Mouse (Mus musculus) cerebellum, postnatal 4 days (tissue): ENCODE measurements around the gene Cfap97d1.
A peak's percentile ranks its signal among the peaks of the same experiment; 100 is the strongest.

Experiments used
- DNase-seq, 2 experiments: peaks; one replicate each; pipeline ENCODE4 v3.0.0; 2022; ENCODE audit warnings: low spot score in 2 of 2, mixed read lengths in 1 of 2

Cfap97d1 gene

DNA sequence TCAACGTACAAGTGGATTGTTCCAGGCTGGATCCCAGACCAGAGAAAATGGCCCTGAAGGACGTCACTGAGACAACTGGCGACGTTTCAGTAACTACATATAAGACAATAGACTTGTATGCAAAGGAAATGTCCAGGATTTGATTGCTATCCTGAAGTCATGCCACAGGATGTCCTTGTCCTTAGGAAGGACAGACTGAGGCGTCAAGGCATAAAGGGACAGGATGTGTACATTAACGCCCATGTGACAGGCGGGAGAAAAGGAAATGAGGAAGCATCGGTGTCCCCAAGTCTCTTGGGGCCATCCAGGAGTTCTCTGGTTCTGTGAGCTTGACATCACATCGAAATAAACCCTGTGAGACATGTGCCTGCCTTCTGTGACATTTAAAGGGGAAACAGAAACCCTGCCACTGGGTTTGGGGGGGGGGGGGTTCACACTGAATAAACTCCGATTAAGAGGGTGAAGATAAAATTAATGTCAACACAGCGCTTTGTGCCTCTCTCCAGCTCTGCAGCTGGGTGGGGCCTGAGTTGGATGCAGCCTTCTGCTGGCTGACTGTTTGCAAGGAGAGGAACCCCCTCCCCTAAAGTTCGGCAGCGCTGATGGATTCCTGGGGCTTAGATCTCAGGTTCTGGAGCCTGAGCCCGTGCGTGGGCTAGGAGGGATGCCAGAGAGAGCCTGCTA is 25.0 kb downstream of the Cfap97d1 start:
- no peak for DNase-seq

DNA sequence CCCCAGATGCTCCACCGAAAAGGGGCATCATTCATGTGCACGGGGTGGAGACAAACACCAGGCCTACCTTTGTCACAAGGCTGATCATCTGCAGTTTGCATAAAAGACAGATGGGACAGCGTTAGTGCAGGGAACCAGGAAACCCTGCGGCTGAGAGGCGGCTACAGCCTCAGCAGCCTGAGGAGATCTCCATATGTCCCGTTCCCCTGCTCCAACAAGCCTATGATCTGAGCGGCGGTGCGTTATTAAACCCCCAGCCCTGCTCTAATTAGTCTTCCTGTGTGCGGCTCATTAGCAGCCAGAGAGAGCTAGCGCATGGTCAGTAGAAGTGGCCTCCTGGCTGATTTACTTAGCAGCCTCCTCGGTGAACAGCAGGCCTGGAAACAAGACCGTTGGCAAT is 26.1 kb downstream of the Cfap97d1 start:
- DNase-seq: peak in 1 of 2 experiments; percentile 59

DNA sequence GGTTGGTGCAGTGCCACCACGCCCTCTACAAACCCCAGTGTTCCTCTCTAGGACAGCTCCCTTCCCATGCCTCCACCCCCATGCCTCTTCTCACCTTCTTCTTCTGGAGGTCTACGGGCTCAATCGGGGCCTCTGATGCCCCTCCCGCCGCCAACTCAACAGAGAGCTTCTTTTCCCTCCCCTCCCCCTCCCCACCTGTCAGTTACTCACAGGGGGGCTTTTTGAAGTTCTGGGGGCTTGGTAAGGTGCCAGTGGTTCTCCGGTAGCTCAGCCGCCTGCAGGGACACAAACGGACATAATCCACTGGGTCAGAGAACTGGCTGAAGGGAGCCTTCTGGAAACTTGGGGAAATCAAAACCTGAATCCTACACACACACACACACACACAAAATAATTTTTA is 27.4 kb downstream of the Cfap97d1 start:
- DNase-seq: no peak

DNA sequence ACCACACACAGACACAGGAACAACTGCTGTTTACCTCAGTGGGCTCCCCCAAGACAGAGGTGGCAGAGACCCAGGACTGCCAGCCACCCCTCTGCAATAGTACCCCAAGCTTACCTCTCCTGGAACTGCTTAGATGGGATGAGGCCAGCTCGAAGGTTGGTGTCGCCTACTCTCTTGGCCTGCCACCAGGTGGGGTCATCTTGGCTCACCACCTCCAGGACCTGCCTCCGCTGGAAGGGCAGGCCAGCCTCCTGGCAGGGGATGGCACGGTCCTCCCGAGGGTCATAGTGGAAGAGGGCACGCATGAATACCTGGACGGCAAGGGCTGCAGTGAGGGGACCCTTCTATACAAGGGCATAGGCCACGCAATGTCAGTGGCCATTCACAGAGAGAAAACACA is 29.1 kb downstream of the Cfap97d1 start:
- no peak for DNase-seq

DNA sequence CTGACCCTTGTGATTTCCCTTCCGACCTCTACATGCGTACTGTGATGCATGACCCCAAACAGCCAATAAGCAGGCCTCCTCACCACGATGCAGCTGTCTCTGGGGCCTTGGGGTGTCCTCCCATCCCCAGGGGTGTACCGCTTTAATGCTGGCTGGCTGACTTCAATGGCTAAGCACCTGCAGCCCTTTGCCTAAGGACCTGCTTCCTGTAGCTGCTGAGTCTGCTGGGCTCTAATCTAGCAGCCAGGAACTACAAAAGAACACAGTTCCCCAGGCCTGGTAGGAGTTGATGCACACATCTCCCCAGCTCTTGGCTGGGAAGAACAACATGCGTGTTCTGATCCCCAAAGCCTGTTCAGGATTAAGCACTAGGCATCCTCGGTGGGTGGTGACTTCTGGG is 31.4 kb downstream of the Cfap97d1 start:
- DNase-seq: no peak

DNA sequence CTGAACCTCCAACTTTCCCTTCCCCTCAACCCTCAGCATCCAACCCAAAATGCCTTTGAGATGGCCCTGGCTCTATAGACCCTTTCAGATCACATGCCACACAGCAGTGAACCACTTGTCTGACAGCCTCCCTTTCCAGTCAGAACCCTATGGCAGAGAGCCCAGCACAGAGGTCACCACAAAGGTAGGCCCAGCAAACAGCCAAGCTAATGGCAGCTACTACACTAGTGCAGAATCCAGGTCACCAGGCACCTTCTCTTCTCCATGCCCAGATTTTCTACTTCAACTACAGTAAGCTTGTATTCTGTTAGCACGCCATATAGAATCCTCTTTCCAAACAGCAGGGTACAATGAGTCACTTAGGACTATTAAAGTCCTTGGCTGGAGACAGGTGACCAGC is 32.1 kb downstream of the Cfap97d1 start:
- no peak for DNase-seq

DNA sequence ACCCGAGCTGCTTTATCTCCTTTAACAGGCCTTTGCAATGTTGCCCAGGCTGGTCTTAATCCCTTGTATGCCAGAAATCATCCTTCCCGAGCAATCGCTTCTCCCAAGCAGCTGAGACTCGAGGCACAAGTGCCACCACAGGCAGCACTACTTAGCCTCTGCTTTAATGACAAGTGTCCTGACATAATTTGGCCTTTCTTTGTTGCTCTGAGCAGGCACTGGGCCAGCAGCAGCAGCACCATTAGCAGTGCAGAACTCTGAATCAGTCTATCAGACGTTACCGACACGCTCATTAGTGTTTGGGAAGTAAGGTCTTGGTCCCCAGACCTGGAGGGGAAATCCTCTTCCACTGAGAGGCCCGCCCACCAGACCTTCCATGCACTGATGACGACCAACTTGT is 35.7 kb downstream of the Cfap97d1 start:
- DNase-seq: no peak

DNA sequence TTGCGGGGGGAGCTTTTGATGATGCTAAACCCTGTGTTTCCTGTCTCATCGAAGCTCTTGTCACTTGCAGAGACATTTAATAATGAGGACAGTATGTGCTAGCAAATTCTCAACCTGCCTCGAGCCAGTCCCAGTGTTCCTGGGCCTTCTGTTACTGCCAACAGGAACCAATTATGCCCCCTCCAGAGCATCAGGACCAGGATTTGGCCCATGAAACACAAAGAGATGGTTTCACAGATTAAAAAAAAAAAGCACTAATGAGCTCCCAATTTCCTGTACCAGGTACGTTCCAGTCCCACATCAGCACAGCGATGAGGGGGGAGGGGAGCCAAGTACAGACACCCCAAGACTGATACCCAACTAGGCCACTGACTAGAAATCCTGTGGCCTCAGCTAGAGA is 37.1 kb downstream of the Cfap97d1 start:
- DNase-seq: no peak

DNA sequence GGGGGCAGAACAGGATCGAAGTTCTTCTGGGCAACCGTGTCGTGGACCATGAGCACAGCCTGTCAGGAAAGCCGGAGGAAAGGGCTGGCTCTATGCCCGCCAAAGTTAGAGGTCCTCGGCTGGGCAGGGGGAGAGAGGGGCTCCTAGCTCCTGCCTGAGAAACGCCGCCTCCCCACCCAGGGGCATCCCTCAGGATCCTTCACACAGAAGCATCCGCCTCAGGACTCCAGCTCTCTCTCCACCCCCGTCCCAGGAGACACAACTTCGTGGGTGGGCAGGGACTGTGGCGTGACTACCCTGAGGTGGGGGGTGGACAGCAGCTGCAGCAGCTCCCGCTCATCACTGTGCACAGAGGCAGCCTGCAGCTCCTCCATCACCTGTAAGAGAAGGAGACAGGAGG is 39.3 kb downstream of the Cfap97d1 start:
- no peak for DNase-seq

DNA sequence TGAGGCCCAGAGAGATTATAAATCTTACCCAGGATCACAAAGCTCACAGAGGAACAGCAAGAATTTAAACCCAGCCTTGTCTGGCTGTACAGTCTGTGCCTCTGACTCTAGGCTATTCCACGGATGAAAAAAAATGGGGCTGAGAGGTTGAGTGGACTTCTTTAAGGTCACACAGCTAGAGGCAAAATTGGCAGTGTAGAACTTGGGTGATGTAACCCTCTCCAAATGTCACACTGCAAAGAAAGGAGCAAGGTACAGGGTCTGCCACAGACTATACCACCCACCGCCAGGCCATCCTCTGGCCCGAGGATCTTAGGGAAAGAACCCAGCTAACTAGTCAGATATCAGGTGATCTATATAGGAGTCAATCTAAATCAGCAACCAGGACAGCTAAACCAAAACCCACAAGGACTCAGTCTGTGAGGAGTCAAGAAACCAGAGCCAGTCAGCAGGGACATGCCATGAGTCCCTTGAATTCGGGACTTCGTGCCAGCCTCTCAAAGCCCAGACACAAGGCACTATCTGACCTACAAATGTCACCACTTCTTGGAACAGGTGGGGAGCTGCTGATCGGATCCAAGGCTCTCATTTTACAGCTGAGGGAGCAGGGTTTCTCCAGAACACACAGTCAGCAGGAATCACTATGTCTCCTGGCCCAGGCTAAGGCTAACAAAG is 40.1 kb downstream of the Cfap97d1 start:
- no peak for DNase-seq

DNA sequence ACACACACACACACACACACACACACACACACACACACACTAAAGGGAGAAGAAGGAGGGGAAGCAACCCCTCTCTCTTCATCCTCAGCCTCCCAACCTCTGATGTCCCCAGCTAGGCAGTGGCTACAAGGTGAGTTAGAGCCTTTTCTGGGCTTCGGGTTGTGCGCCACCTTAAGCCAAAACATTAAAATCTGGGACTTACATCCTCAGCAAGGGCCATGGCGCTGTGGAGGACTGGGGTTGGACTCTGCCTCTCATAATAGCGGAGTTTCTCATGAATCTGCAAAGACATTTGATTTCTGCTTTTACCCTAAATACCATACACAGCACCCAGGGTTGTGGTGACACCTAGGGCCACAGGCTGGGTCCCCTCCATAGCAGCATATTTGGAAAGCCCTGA is 40.8 kb downstream of the Cfap97d1 start:
- no peak for DNase-seq

DNA sequence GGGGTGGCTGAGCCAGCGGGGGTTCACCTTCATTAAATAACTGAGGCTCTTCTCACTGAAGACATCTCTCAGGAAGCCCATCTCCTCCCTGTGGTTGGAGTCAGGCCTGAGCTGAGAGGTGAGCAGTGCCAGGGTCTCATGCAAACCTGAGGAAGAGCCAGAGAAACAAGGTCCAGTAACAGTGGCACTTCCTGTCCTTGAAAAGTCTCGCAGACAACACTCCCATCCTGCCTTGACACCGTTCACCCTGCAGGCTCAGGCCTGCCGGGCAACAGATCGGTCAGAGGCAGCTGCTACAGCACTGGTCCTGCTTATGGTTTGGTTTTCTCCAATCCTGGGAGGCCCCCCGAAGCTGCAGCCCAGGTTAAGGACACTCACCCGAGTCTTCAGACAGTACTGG is 41.3 kb downstream of the Cfap97d1 start:
- DNase-seq: no peak

DNA sequence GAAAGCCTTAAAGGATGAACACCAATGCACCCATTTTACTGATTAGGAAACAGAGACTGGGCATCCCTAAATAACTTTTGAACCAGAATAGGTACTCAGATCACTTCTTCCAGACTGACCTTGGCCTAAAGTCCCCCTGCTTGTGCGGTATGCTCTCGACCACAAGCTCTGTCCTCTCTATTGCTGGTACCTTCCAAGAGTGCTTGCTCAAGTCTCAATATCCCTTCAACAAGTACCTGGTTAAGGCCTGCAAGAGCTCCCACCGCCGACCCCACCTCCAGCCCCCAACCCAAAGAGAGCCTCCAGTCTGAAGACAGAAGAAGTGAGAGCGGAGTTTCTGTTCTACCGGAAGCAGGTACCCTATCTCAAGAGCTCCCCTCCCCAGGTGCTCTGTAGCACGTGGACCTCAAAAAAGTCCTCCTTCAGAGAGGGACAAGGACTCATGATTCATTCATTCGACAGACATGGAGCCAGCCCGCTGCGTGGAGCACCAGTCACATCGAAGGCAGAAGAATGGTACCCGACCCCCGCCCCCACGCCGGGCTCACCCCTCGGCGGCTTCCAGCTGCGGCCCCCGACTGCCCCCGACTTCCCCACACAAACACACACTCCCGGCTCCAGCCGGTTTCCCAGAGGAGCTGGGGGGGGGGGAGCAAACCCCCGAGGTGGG is 42.0 kb downstream of the Cfap97d1 start:
- peak in 1 of 2 experiments; percentile 48 for DNase-seq

DNA sequence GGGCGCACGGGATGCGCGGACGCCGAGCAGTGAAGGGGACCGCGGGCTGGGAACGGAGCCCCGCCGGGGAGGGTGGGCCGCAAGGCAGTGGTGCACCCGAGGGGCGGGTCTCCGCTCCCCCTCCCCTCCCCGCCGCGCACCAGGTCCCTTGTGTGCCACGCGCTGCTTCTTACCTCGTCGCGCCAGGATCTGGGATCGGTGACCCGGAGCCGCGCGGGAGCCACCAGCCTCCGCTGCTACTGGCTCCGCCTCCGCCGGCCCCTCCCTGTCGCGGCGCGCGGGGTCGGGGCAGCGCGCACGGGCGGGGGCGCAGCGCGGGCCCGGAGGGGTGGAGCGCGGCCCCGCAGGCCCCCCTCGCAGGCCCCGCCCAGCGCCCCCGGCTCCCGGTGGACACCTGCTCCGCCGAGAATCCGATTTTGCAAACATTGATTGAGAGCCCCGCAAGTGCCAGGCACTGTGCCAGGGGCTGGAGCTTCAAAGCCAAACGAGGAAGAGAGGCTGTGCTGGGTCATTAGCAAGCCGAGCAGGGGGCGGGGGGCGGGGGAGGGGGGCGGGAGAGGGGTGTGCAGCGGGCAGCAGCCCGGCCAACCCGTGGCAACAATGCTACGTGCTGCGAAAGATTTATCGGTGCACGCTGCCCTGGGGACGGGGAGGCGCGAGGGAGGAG is 42.7 kb downstream of the Cfap97d1 start:
- peak; percentile 36 to 81 for DNase-seq

DNA sequence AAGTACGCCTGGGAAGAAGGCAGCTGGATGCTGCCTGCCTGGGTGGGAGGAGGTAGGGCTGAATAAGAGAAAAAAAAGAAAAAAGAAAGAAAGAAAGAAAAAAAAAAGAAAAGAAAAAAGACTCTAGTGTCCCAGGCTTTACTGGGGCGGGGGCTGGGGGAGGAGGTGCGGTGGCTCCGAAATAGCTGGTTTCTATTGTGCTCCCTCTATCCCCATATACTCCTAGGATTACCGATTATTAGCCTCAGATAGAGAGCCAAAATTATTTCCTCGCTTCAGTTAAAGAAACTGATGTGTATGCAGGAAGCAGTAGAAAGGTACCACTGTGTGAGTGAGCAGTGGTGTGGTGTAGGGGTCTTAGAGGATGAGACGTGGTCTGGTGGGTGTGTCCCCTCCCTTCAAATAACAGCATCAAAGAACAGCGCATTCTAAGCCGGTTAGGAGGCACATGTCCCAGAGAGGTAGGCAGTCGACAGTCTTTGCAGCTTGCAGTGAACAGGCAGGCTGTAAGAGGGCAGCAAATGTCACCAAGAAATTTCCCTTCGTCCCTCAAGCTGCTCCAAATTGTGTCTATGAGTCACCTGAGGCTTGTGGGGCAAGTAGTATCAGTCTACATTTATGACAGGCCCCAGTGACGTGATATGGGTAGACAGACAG is 43.4 kb downstream of the Cfap97d1 start:
- no peak for DNase-seq

DNA sequence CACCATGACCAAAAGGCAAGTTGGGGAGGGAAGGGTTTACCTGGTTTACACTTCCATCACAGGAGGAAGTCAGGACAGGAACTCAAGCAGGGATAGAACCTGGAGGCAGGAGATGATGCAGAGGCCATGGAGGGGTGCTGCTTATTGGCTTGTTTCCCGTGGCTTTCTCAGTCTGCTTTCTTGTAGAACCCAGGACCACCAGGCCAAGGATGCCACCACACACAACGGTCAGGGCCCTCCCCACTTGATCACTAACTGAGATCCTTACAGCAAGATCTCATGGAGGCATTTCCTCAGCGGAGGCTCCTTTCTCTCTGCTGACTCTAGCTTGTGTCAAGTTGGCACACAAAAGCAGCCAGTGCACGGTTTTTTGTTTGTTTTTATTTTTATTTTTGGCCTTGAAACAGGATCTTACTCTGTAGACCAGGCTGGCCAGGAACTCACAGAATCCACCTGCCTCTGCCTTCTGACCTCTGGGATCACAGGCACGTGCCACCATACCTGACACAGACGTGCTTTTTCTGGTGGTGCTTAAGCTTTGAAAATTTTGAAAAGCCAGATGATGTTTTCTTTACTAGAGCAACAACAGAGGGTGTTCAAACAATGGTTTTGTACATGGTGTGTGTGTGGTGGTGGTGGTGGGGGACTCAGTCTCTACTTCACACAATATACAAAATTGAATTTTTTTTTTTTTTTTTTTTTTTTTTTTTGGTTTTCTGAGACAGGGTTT is 44.2 kb downstream of the Cfap97d1 start, which contains the start of gene Mpp3:
Gene Mpp3, minus strand, starts transcription at position 375 of the 730 bp plus-strand sequence.
- DNase-seq: no peak

DNA sequence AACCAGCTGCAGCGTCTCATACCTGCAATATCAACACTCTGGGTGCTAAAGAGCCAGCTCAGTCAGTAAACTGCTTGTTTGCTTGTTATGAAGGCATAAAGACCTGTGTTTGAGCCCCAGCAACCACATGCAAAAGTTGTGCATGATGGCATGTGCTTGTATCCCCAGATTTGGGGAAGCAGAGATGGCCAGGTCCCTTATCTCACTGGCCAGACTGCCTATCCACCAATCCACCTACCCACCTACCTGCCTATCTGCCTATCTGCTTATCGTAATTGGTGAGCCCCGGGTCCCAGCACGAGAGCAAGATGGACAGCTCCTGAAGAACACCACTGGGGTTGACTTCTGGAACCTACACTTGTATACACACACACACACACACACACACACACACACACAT is 45.2 kb downstream of the Cfap97d1 start:
- DNase-seq: no peak

DNA sequence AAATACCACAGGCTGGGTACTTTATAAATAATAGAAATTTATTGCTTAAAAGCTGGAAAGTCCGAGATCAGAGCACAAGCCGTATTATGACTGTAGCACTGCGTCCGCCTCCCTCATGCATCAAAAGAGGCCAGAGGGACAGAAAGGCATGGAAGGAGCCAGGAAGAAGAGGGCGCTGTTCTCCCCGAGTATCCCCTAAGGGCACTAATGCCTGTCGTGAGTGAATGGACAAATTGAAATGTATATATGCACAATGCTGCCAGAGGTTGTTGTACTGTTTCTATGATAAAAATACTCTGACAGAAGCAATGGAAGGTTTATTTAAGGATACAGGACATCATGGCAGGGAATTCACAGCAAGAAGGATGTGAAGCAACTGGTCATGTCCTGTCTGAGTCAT is 45.9 kb downstream of the Cfap97d1 start:
- DNase-seq: no peak

DNA sequence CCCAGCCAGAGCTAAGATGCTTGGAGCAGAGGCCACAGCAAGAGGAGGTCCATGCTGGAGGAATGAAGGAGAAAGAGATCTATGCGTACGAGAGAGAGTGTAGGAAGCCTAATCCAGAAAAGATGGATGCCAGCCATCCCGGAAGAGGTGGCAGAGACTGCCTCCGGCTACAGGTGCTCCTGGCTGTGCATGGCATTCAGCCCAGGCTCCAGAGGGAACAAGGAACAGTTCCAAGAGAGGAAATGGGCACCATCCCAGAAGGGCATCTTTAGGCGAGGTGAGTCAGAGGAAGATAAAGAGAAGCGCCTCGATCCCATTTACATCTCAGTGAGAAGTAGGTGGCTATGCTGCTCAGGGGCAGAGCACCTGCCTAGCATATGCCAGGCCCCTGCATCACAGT is 47.1 kb downstream of the Cfap97d1 start:
- DNase-seq: peak in 1 of 2 experiments; percentile 86

DNA sequence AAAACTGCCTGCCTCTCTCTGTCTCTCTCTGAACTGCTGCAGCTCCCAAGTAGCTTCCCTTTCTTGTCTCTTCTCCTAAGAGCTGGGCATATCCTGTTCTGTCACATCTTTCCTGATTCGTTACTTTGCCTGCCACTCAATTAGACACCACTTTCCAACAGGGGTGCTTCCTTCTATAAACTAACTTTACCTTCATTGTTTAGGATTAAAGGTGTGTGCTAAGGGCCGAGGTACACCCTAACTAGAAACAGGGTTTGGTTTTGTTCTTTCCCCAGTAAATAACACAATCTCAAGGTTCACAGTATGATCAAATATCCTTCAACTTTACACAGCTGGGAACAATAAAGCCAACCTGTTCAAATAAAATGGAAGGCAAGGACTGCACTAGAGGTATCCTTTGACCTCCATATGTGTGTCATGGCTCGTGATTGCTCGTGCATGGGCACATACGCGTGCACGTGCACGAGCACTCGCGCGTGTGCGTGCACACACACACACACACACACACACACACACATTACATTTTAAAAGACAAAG is 49.0 kb downstream of the Cfap97d1 start:
- DNase-seq: no peak

DNA sequence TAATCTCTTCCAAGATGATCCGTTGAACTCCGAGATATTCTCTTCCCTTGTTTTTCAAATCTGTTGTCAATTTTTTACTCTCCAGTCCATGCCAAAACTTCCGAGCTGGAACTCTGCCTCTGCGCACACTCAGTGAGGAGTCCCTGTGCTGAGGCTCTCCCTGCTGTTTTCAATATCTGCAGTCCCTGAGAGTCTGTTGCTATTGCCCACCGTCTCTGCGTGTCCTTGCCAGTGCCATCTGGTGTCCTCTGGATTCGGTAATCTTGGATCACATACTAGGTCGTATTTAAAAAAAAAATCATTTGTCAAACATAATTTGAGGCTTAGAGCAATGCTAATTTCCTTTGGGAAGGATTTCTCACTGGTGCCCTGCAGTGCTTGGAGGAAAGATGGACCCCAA is 50.8 kb downstream of the Cfap97d1 start:
- peak in 1 of 2 experiments; percentile 58 for DNase-seq
